Mouse (Mus musculus) midbrain, postnatal 0 days (tissue): Measurements from ENCODE around the gene Qk. TPM values are rescaled to one million over a fixed set of nuclear protein-coding genes. Genes with fewer than 3 reads are reported as not detected.

ENCODE experiments used
- ATAC-seq: fragments of 200-750 bp; cut with Nextera tagmentation; 2 replicates; pipeline ENCODE4 v1.8.0; 2017; ENCODE audit warnings: moderate number of reproducible peaks, mild to moderate bottlenecking, moderate TSS enrichment, moderate library complexity; ENCODE audit not compliant: low FRiP score
- DNase-seq: peaks from one replicate; pipeline ENCODE4 v3.0.0-alpha.2; 2015; ENCODE audit warnings: low spot score
- H3K27ac ChIP-seq: fragments of 300-500 bp; sonication (generic); 2 replicates; pipeline ENCODE4 v1.5.1; 2014; ENCODE audit warnings: low read depth, mild to moderate bottlenecking, low read length, mixed read lengths
- H3K27me3 ChIP-seq: fragments of 300-500 bp; sonication (generic); 2 replicates; pipeline ENCODE4 v1.6.1; 2014; ENCODE audit warnings: low read length, control low read depth, mixed read lengths; ENCODE audit not compliant: insufficient read depth
- H3K36me3 ChIP-seq: fragments of 300-500 bp; sonication (generic); 2 replicates; pipeline ENCODE4 v1.6.1; 2014; ENCODE audit warnings: low read length, control low read depth, mixed read lengths; ENCODE audit not compliant: insufficient read depth
- H3K4me1 ChIP-seq: fragments of 300-500 bp; sonication (generic); 2 replicates; pipeline ENCODE4 v1.6.1; 2014; ENCODE audit warnings: mild to moderate bottlenecking, control low read depth, antibody characterized with exemption, low read length, mixed read lengths; ENCODE audit not compliant: insufficient read depth
- H3K4me2 ChIP-seq: fragments of 300-500 bp; sonication (generic); 2 replicates; pipeline ENCODE4 v1.6.1; 2014; ENCODE audit warnings: low read depth, mild to moderate bottlenecking, low read length, mixed read lengths; ENCODE audit not compliant: poor library complexity, severe bottlenecking
- H3K4me3 ChIP-seq: fragments of 300-500 bp; sonication (generic); 2 replicates; pipeline ENCODE4 v1.5.1; 2014; ENCODE audit warnings: low read depth, mild to moderate bottlenecking, low read length, moderate library complexity
- H3K9ac ChIP-seq: fragments of 300-500 bp; sonication (generic); replicated peaks from 2 replicates; pipeline ENCODE4 v1.6.1; 2014; ENCODE audit warnings: mild to moderate bottlenecking, low read length, moderate library complexity, mixed read lengths; ENCODE audit not compliant: poor library complexity, severe bottlenecking
- H3K9me3 ChIP-seq: fragments of 300-500 bp; sonication (generic); 2 replicates; pipeline ENCODE4 v1.6.1; 2016; ENCODE audit warnings: low read length, control low read depth
- CTCF ChIP-seq: IDR thresholded peaks from 2 replicates; pipeline ENCODE4 v1.5.1; 2016; ENCODE audit warnings: antibody characterized with exemption, mild to moderate bottlenecking
- WGBS: fragments of 180-500 bp; shearing (Covaris S2); extraction: QIAGEN DNeasy Blood & Tissue Kit; methylation state at CpG from one replicate; pipeline ENCODE4 v1.1.7; 2014; 5-methylcytosine and 5-hydroxymethylcytosine counted together
- polyA plus RNA-seq: library from polyadenylated mRNA; unstranded; fragments of >200 nt; fragmentation: Nextera tagmentation; extraction: Ambion mirVana; gene quantifications from 2 replicates; pipeline ENCODE4 v1.2.1, GENCODE M21; 2015
- total RNA-seq: library from RNA; depleted of rRNA; stranded (reverse); fragments of >200 nt; gene quantifications from 2 replicates; pipeline ENCODE4 v1.2.3, GENCODE M21; 2014

Gene Qk
- total and polyA plus RNA-seq, 2 experiments from 2014 or later: 47.4 to 297 TPM

- DNase-seq (no peak), ATAC-seq (no peak)
- Histone ChIP-seq H3K9me3 (no peaks in the 10 kb centered on the region), H3K27me3 (no peaks in the 10 kb centered on the region), H3K4me2 (no peak overlapping the region), H3K9ac (no peak overlapping the region), H3K27ac (no peak overlapping the region), H3K4me1 (no peaks in the 10 kb centered on the region), H3K36me3 (no peaks in the 10 kb centered on the region), H3K4me3 (no peak overlapping the region)
- TF ChIP-seq CTCF: no peak
- WGBS: 81% methylated on average over 1 of the region's 1 CpGs
Observed at GRCm38 (mm10) chr17:10190857-10191256, 128.8 kb downstream of the Qk start.

DNA sequence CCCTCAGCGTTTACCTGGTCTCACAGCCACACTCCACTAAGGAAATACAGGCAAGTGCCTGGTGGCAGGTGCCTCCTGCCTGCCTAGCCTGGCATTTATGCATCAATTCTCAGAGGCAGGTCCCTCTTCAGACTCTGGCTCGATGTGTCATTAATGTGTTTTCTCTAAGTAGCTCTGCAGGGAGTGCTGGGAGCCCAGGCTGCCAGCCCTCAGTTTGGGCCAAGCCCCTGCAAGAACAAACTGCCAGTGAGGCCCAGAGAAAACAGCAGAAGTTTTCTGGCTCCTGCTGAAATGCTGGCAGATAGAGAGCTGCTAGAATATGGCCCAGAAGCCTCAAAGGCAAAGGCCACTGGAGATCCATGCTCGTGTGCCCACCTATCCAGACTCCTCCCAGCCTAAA is 131.2 kb downstream of the Qk start:
- ATAC-seq: no peak
- no peak for TF ChIP-seq CTCF
- H3K27me3 ChIP-seq: no peaks in the 10 kb centered on the region

GRCm38 (mm10) chr17:10187431-10188020 is 132.1 kb downstream of the Qk start:
- WGBS: 68% methylated on average over 4 of the region's 4 CpGs
- H3K4me1 ChIP-seq: no peaks in the 10 kb centered on the region
- no peak for ATAC-seq
- H3K27me3 ChIP-seq: no peaks in the 10 kb centered on the region
- no peak for DNase-seq
- H3K9ac ChIP-seq: no peak overlapping the region
- no peak for TF ChIP-seq CTCF
- H3K4me3 ChIP-seq: no peak overlapping the region
- H3K9me3 ChIP-seq: no peaks in the 10 kb centered on the region
- no peak overlapping the region for H3K4me2 ChIP-seq
- H3K27ac ChIP-seq: no peak overlapping the region
- H3K36me3 ChIP-seq: no peaks in the 10 kb centered on the region

More for the DNA sequence above, 131.2 kb downstream of the Qk start:
- no peak overlapping the region for H3K9ac ChIP-seq
- no peak overlapping the region for H3K4me3 ChIP-seq
- H3K4me1 ChIP-seq: no peaks in the 10 kb centered on the region
- no peak overlapping the region for H3K27ac ChIP-seq
- no peak overlapping the region for H3K4me2 ChIP-seq
- no peaks in the 10 kb centered on the region for H3K36me3 ChIP-seq
- peak; percentile 34 for DNase-seq
- 65% methylated on average over 3 of the region's 3 CpGs for WGBS
- H3K9me3 ChIP-seq: no peaks in the 10 kb centered on the region

DNA sequence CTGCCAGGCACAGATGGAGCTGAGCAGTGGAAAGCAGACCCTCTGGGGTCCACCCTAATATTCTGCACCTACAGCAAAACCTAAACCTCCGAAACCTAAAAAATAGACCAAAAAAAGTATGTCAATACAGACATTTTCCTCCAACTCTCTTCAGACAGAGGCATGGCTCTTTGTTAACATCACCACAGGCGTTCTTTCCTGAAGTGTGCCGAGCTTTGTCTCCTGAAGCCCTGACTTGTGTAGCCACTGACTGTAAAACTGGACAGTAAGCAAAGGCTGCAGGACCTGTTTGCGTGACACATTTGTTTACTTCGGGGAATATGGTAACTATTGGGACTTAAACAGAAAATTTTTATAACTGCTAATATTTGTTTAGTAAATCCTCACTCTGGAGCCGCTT is 137.9 kb downstream of the Qk start:
- Histone ChIP-seq H3K4me1 (no peaks in the 10 kb centered on the region), H3K27ac (no peak overlapping the region), H3K9ac (no peak overlapping the region), H3K4me3 (no peak overlapping the region), H3K27me3 (no peaks in the 10 kb centered on the region), H3K4me2 (no peak overlapping the region), H3K36me3 (no peaks in the 10 kb centered on the region), H3K9me3 (no peaks in the 10 kb centered on the region)
- 70% methylated on average over 6 of the region's 6 CpGs for WGBS
- ATAC-seq (no peak), DNase-seq (no peak)
- TF ChIP-seq CTCF: no peak

- TF ChIP-seq CTCF: no peak
- no peaks in the 10 kb centered on the region for H3K36me3 ChIP-seq
- no peak for DNase-seq
- no peaks in the 10 kb centered on the region for H3K9me3 ChIP-seq
- no peak overlapping the region for H3K4me2 ChIP-seq
- H3K27me3 ChIP-seq: no peaks in the 10 kb centered on the region
- no peaks in the 10 kb centered on the region for H3K4me1 ChIP-seq
- no peak overlapping the region for H3K9ac ChIP-seq
- WGBS: 72% methylated on average over 5 of the region's 5 CpGs
- no peak overlapping the region for H3K27ac ChIP-seq
- H3K4me3 ChIP-seq: no peak overlapping the region
- no peak for ATAC-seq
Observed at GRCm38 (mm10) chr17:10177096-10177495, 142.6 kb downstream of the Qk start.

DNA sequence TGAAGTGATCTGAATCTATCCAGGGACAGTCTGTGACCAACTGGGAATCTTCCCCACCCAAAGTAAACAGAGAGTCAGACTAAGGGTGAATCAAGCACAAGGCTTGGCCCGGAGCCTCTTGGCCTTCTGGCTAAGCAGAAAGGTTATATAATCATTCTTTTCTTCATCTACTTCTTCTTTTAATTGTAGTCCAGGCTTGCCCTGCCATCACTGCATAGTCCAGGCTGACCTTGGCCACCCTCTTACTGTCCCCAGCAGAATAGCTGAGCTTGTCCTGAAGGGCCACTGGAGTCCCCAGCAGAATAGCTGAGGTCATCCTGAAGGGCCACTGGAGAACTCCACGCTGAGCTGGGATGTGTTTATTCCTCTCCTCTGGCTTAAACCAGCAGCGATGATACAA is 158.4 kb downstream of the Qk start:
- Histone ChIP-seq H3K4me1 (no peaks in the 10 kb centered on the region), H3K27ac (no peak overlapping the region), H3K36me3 (no peaks in the 10 kb centered on the region), H3K9ac (no peak overlapping the region), H3K9me3 (no peaks in the 10 kb centered on the region), H3K4me2 (no peak overlapping the region), H3K27me3 (no peaks in the 10 kb centered on the region), H3K4me3 (no peak overlapping the region)
- TF ChIP-seq CTCF: no peak
- ATAC-seq (no peak), DNase-seq (no peak)
- WGBS: 91% methylated on average over 3 of the region's 3 CpGs
